Mouse (Mus musculus) stomach, embryonic 16.5 days (tissue): ENCODE results near the gene Serp2. TPM values are rescaled to one million over a fixed set of nuclear protein-coding genes. Genes with fewer than 3 reads are reported as not detected.

Source experiments
- ATAC-seq: fragments of 200-750 bp; cut with Nextera tagmentation; 2 replicates; pipeline ENCODE4 v1.8.0; 2017; ENCODE audit warnings: moderate number of reproducible peaks, moderate TSS enrichment; ENCODE audit not compliant: insufficient read depth, low FRiP score
- H3K27ac ChIP-seq: fragments of 300-500 bp; sonication (generic); 2 replicates; pipeline ENCODE4 v1.5.1; 2014; ENCODE audit warnings: low read length
- H3K27me3 ChIP-seq: fragments of 300-500 bp; sonication (generic); 2 replicates; pipeline ENCODE4 v1.6.1; 2014; ENCODE audit warnings: low read length, control low read depth, mixed read lengths; ENCODE audit not compliant: control insufficient read depth, insufficient read depth
- H3K36me3 ChIP-seq: fragments of 300-500 bp; sonication (generic); 2 replicates; pipeline ENCODE4 v1.6.1; 2014; ENCODE audit warnings: low read length; ENCODE audit not compliant: control insufficient read depth, insufficient read depth
- H3K4me1 ChIP-seq: fragments of 300-500 bp; sonication (generic); 2 replicates; pipeline ENCODE4 v1.6.1; 2014; ENCODE audit warnings: low read length, control low read depth, mixed read lengths; ENCODE audit not compliant: control insufficient read depth, insufficient read depth
- H3K4me2 ChIP-seq: fragments of 300-500 bp; sonication (generic); 2 replicates; pipeline ENCODE4 v1.6.1; 2014; ENCODE audit warnings: low read depth, low read length, mixed read lengths
- H3K4me3 ChIP-seq: fragments of 300-500 bp; sonication (generic); replicated peaks from 2 replicates; pipeline ENCODE4 v1.5.1; 2014; ENCODE audit warnings: mild to moderate bottlenecking, low read length
- H3K9ac ChIP-seq: fragments of 300-500 bp; sonication (generic); 2 replicates; pipeline ENCODE4 v1.6.1; 2014; ENCODE audit warnings: low read length
- H3K9me3 ChIP-seq: fragments of 300-500 bp; sonication (generic); replicated peaks from 2 replicates; pipeline ENCODE4 v1.6.1; 2016; ENCODE audit warnings: low read length, control low read depth; ENCODE audit not compliant: control insufficient read depth
- WGBS: fragments of 180-500 bp; shearing (Covaris S2); extraction: QIAGEN DNeasy Blood & Tissue Kit; methylation state at CpG from one replicate; pipeline ENCODE4 v1.1.7; 2014; 5-methylcytosine and 5-hydroxymethylcytosine counted together
- polyA plus RNA-seq: library from polyadenylated mRNA; unstranded; fragments of >200 nt; fragmentation: Nextera tagmentation; extraction: Ambion mirVana; gene quantifications from 2 replicates; pipeline ENCODE4 v1.2.1, GENCODE M21; 2015

Serp2 gene
- polyA plus RNA-seq, 1 experiment from 2014 or later = 8.8 TPM

DNA sequence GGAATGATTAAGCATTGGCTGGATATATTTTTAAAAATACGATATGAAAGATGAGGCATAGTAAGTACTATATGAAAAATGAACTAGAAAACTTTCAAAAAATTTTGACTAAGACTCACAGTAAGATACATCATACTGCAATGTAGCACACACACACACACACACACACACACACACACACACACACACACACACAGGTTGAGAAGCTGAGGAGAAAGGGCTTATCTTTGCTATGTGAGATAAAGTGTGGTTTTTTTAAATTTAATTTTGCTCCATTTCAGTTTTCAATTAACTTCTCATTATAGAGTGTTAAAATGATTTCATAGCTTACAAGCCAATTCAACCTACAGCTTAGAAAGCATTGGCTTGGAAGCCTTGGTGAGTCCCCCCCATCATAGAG, 33.3 kb downstream of the Serp2 start:
- no peaks in the 10 kb centered on the region for H3K36me3 ChIP-seq
- no peak overlapping the region for H3K27ac ChIP-seq
- H3K4me1 ChIP-seq = peaks cover 13% of the 10 kb centered on the region
- ATAC-seq = no peak
- H3K9me3 ChIP-seq = no peaks in the 10 kb centered on the region
- 86% methylated on average over 1 of the region's 1 CpGs for WGBS
- no peak overlapping the region for H3K4me3 ChIP-seq
- no peaks in the 10 kb centered on the region for H3K27me3 ChIP-seq
- no peak overlapping the region for H3K4me2 ChIP-seq
- no peak overlapping the region for H3K9ac ChIP-seq

DNA sequence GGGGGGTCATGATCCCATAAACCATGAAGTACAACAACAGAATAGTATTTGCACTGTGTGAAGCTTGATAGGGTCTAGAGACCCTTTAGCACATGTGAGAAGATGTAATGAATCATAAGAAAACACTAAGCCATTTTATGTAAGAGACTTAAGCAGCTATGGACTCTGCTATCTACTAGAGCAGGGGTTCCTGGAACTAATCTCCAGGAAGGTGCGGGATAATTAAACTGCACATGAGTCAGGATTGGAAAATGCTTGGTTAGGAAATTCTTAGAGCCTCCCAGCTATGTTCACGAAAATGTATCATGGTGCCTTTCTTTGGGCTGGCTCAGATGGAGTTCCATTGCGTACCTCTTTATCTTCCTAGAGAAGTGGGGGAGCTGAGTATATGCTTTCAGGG, 35.4 kb downstream of the Serp2 start:
- no peaks in the 10 kb centered on the region for H3K36me3 ChIP-seq
- H3K4me1 ChIP-seq = peaks cover 7% of the 10 kb centered on the region
- H3K9me3 ChIP-seq = no peaks in the 10 kb centered on the region
- no peak overlapping the region for H3K9ac ChIP-seq
- no peaks in the 10 kb centered on the region for H3K27me3 ChIP-seq
- H3K4me3 ChIP-seq = no peak overlapping the region
- no peak overlapping the region for H3K4me2 ChIP-seq
- no peak overlapping the region for H3K27ac ChIP-seq
- no peak for ATAC-seq
- WGBS = 87% methylated on average over 3 of the region's 3 CpGs

DNA sequence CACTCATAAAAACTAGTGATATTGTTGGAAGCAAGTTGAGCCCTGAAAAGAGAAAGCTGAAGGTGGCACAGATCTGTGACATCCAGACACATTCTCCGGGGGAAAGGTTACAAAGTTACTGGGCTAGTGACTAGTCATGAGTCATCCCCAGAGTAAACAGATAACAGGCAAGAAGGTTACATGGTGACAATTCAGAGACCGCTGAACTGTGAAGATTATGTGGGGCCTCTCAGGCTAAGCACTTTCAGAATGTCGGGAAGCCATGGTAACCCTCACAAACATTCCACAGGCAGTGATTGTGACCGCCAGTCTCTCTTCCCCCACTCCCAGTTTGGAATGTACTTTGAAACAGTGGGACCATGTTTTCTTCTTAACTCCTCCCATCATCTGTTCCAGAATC, 36.1 kb downstream of the Serp2 start:
- Histone ChIP-seq H3K27ac (no peak overlapping the region), H3K9me3 (no peaks in the 10 kb centered on the region), H3K27me3 (no peaks in the 10 kb centered on the region), H3K36me3 (no peaks in the 10 kb centered on the region), H3K4me2 (no peak overlapping the region), H3K4me3 (no peak overlapping the region), H3K4me1 (peaks cover 7% of the 10 kb centered on the region), H3K9ac (no peak overlapping the region)
- WGBS = 22% methylated on average over 4 of the region's 4 CpGs
- peak; percentile 72; the same call in 1 of the 2 replicates for ATAC-seq

DNA sequence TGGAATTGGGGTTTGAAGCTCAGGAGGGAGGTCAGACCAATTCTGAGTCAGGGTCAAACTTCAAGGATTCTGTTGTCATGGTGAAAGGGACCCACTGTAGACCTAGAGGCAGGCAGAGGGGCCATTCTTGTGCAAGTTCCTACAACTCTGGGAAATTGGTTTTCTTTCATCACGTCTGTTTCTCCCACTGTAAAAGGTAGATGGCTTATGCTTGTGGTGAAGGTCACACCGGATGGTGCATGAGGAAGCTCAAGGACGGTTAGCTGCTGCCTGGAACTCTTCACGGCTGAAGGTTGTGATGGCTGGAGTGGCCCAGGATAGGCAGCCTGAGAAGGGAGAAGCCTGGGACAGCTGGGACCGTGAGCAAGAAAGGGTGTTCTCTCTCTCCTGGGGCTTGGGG, 38.5 kb downstream of the Serp2 start:
- no peak overlapping the region for H3K4me2 ChIP-seq
- H3K27ac ChIP-seq = no peak overlapping the region
- H3K4me1 ChIP-seq = peaks cover 15% of the 10 kb centered on the region
- 89% methylated on average over 5 of the region's 5 CpGs for WGBS
- H3K4me3 ChIP-seq = no peak overlapping the region
- H3K36me3 ChIP-seq = no peaks in the 10 kb centered on the region
- no peaks in the 10 kb centered on the region for H3K27me3 ChIP-seq
- H3K9me3 ChIP-seq = no peaks in the 10 kb centered on the region
- ATAC-seq = no peak
- H3K9ac ChIP-seq = no peak overlapping the region

DNA sequence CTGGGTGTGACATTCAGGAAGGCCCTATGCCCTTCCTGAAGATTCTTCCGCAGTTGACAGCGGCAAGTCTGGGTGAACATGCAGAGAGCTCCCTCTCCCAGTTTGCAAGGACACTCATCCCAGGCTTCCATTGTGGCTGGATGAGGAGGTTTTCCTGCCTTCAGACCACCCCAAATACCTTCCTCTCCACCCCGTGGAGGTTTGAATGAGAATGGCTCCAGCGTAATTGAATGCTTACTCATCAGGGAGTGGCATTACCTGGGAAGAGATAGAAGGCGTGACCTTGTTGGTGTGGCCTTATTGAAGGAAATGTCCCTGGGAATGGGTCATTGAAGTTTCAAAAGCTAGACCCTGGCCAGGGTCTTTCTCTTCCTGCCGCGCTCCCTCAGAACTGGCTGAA, 41.1 kb downstream of the Serp2 start:
- Histone ChIP-seq H3K27ac (no peak overlapping the region), H3K9ac (no peak overlapping the region), H3K27me3 (no peaks in the 10 kb centered on the region), H3K36me3 (no peaks in the 10 kb centered on the region), H3K4me3 (no peak overlapping the region), H3K4me2 (no peak overlapping the region), H3K4me1 (peaks cover 19% of the 10 kb centered on the region), H3K9me3 (no peaks in the 10 kb centered on the region)
- ATAC-seq = no peak
- 78% methylated on average over 7 of the region's 7 CpGs for WGBS

DNA sequence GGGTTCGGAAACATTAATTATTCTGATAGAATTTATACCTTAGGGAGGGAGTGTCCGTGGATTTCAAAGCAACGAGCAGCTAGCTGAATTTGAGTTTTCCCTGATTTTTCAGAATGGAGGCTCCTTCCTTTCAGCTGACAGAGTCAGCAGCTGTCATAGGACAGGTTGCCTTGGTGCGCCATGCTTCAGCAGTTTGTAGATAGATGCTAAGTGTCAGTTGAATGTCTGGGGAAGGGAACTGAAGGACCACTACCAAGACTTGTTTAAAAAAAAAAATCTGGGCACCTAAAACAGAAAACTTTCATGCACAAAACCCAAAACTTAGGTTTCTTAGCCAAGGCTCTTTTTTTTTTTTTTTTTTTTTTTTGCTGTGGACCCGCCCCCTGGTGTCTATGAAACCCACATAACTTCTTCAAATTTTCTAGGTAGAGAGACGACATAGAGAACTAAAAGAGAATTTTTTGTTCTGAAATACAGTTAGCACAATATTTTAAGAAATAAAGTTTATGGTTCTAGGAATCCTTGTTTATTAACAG, 42.6 kb downstream of the Serp2 start:
- no peak overlapping the region for H3K27ac ChIP-seq
- WGBS = 42% methylated on average over 6 of the region's 6 CpGs
- H3K4me1 ChIP-seq = peaks cover 16% of the 10 kb centered on the region
- no peak overlapping the region for H3K4me2 ChIP-seq
- no peaks in the 10 kb centered on the region for H3K27me3 ChIP-seq
- no peak overlapping the region for H3K9ac ChIP-seq
- H3K36me3 ChIP-seq = no peaks in the 10 kb centered on the region
- ATAC-seq = no peak
- H3K4me3 ChIP-seq = no peak overlapping the region
- no peaks in the 10 kb centered on the region for H3K9me3 ChIP-seq

DNA sequence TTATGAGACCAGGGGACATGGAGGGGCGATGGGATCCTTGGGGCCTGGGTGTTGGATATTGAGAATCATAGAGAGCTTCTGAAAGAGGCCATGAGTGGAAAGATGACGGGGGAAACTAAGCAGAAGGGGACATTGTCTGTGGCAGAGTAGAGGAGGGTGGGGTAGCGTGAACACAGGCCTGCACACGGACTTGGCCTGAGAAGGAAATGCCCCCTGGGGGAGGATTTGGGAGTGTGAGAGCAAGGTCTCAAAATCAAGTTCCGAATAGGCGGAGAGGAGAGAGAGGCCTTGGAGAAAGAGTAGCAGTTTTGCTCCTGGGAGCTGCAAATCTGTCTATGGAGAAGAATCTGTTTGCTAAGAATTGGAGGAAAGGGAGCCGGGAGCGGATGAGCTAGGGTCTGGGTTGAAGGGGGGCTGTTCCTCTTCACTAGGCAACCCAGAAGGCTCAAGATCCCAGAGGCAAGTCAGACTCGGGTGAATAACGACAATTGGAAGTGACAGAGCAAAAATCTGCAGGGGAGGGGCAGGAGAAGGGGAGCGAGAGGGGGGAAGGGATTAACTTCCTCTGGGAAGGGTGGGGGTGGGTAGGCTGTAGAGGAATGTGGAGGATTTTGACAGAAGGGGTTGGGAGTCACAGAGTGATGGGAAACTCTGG, 43.2 kb downstream of the Serp2 start:
- no peaks in the 10 kb centered on the region for H3K27me3 ChIP-seq
- peak overlapping the region; percentile 38; the same call in 1 of the 2 replicates for H3K27ac ChIP-seq
- no peak overlapping the region for H3K4me2 ChIP-seq
- no peak overlapping the region for H3K9ac ChIP-seq
- no peak for ATAC-seq
- no peaks in the 10 kb centered on the region for H3K9me3 ChIP-seq
- H3K36me3 ChIP-seq = no peaks in the 10 kb centered on the region
- no peak overlapping the region for H3K4me3 ChIP-seq
- H3K4me1 ChIP-seq = peaks cover 16% of the 10 kb centered on the region
- 30% methylated on average over 11 of the region's 11 CpGs for WGBS

DNA sequence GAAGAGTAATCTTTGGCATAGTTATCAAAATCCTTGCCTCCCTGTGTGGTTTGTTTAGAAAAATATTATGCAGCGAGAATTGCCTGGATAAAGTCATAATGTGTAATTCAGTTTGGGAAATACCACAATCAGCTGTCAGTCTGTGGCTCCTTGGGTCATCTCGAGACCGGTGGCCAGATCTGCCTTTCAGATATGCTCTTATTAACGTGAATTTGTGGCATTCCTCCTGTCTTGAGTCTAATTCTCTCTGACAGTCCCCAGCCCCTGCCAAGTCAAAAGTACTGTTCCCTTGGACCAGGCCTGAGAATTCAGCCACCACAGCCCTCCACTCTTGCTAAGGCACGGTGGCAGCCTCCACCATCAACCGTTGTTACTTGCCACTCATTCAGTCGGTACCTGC, 44.7 kb downstream of the Serp2 start:
- ATAC-seq = no peak
- 79% methylated on average over 7 of the region's 7 CpGs for WGBS
- H3K9ac ChIP-seq = no peak overlapping the region
- H3K36me3 ChIP-seq = 0 out of 2 replicates have a peak, but pooled peaks cover 9% of the 10 kb centered on the region
- H3K9me3 ChIP-seq = no peaks in the 10 kb centered on the region
- no peaks in the 10 kb centered on the region for H3K27me3 ChIP-seq
- H3K27ac ChIP-seq = no peak overlapping the region
- H3K4me1 ChIP-seq = peaks cover 22% of the 10 kb centered on the region
- no peak overlapping the region for H3K4me3 ChIP-seq
- no peak overlapping the region for H3K4me2 ChIP-seq

DNA sequence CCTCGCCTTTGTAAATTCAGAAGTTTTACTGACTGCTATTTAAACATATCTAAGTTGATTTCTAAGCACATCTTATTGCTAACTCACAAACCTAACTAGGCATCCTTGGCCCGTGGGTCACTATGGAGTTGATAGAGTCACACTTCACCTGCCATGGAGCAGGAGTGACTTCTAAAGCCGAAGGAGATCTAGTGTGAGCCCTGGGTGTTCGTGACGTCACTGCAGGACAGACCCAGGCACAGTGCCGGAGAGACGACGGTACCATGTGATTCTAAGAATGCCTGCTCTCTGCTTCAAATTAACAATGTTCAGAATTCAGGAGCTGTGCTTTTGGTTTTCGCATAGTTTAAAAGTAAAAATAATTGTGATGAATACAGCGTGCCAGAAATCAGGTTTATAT, 48.0 kb downstream of the Serp2 start:
- 74% methylated on average over 10 of the region's 10 CpGs for WGBS
- Histone ChIP-seq H3K27me3 (no peaks in the 10 kb centered on the region), H3K4me2 (no peak overlapping the region), H3K27ac (no peak overlapping the region), H3K4me1 (peaks cover 18% of the 10 kb centered on the region), H3K9me3 (no peaks in the 10 kb centered on the region), H3K36me3 (0 out of 2 replicates have a peak, but pooled peaks cover 15% of the 10 kb centered on the region), H3K9ac (no peak overlapping the region), H3K4me3 (no peak overlapping the region)
- ATAC-seq = no peak
